Mouse (Mus musculus) heart, adult 18-20 months (tissue): ENCODE results near the gene Tmem205. TPM values are rescaled to one million over a fixed set of nuclear protein-coding genes. Genes with fewer than 3 reads are reported as not detected.

Source experiments
- DNase-seq, 2 experiments: peaks; one replicate each; pipeline ENCODE4 v3.0.0; 2021 to 2022; ENCODE audit warnings: mixed read lengths in 1 of 2
- total RNA-seq, 2 experiments: library from RNA; stranded (reverse); gene quantifications; 2 replicates each; pipeline ENCODE4 v1.2.3; 2021

The Tmem205 gene
- total RNA-seq, 2 experiments from 2014 or later: 72.7 to 81.2 TPM

GRCm38 (mm10) chr9:21944267-21944666, 16.9 kb upstream of the Tmem205 start:
- no peak for DNase-seq

GRCm38 (mm10) chr9:21943638-21944037, 16.3 kb upstream of the Tmem205 start:
- no peak for DNase-seq

GRCm38 (mm10) chr9:21943046-21943445, 15.7 kb upstream of the Tmem205 start:
- DNase-seq: no peak

GRCm38 (mm10) chr9:21938234-21938855, 11.0 kb upstream of the Tmem205 start:
- DNase-seq: no peak

GRCm38 (mm10) chr9:21937711-21938175, 10.4 kb upstream of the Tmem205 start:
- no peak for DNase-seq

GRCm38 (mm10) chr9:21936692-21937570, 9.6 kb upstream of the Tmem205 start, which contains the start of gene Plppr2:
TSS of gene Plppr2 (plus strand) at chr9:21937033.
- DNase-seq: peak; percentile 96

- no peak for DNase-seq
These were observed 8.2 kb upstream of the Tmem205 start for GRCm38 (mm10) chr9:21935466-21936131.

GRCm38 (mm10) chr9:21934021-21934420, 6.7 kb upstream of the Tmem205 start:
- no peak for DNase-seq

GRCm38 (mm10) chr9:21932445-21933137, 5.2 kb upstream of the Tmem205 start:
- DNase-seq: no peak

- DNase-seq: peak in 1 of 2 experiments; percentile 29
These were observed 4.7 kb upstream of the Tmem205 start for GRCm38 (mm10) chr9:21932006-21932405.

GRCm38 (mm10) chr9:21929208-21929607, 1.9 kb upstream of the Tmem205 start:
- no peak for DNase-seq

- peak in 1 of 2 experiments; percentile 18 for DNase-seq
These were observed 572 bp downstream of the Tmem205 start for GRCm38 (mm10) chr9:21926784-21927183.

GRCm38 (mm10) chr9:21926155-21926554, 1.2 kb downstream of the Tmem205 start:
- peak in 1 of 2 experiments; percentile 22 for DNase-seq

GRCm38 (mm10) chr9:21925506-21925905, 1.9 kb downstream of the Tmem205 start:
- DNase-seq: no peak

- no peak for DNase-seq
These were observed 2.3 kb downstream of the Tmem205 start for GRCm38 (mm10) chr9:21925034-21925433.

- DNase-seq: peak; percentile 96 to 98
These were observed 3.3 kb downstream of the Tmem205 start for GRCm38 (mm10) chr9:21924099-21924493.

GRCm38 (mm10) chr9:21923490-21924098, 3.8 kb downstream of the Tmem205 start:
- DNase-seq: no peak

- no peak for DNase-seq
These were observed 4.3 kb downstream of the Tmem205 start for GRCm38 (mm10) chr9:21923036-21923435.

GRCm38 (mm10) chr9:21918692-21919384, 8.5 kb downstream of the Tmem205 start:
- DNase-seq: no peak

- peak; percentile 96 to 97 for DNase-seq
These were observed 9.2 kb downstream of the Tmem205 start, which contains the start of gene Rab3d for GRCm38 (mm10) chr9:21918035-21918592. TSS of gene Rab3d (minus strand) at chr9:21918192.
